Mouse (Mus musculus) cerebellum, adult 2 months (tissue): ENCODE measurements around the gene Ccdc148.

Experiments
- CTCF ChIP-seq: fragments of 200-500 bp; IDR thresholded peaks from 2 replicates; pipeline ENCODE4 v1.5.1; 2011; ENCODE audit warnings: low read depth, mild to moderate bottlenecking, control low read depth, low read length, moderate library complexity, borderline replicate concordance; ENCODE audit not compliant: insufficient read depth
- POLR2A ChIP-seq: fragments of 200-500 bp; IDR thresholded peaks from 2 replicates; pipeline ENCODE4 v1.6.1; 2011; ENCODE audit warnings: low read length, control low read depth, borderline replicate concordance; ENCODE audit not compliant: insufficient read depth

DNA sequence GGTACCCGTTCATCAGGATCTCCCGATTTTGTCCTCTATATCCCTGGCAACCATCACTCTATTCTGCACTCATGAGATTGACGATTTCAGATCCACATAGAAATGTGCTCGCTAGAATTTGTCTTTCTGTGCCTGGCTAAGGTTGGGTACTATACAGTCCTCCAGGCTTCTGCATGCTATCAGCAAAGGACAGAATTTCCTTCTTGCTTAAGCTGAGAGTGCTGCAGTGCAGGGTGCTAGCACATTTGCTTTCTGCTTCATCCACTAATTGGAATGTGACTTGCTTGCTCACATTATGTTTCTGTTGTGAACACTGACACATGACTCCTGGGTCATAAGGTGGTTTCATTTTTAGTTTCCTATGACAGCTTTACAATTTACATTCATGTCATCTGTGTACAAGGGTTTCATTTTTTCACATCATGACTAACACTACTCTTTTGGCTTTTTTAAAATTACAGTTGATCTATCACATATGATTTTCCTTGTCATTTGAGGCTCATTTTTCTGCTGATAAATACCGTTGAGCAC lies 104.8 kb downstream of the Ccdc148 start:
- TF ChIP-seq POLR2A (no peak), CTCF (no peak)
